Mouse (Mus musculus) lung, postnatal 0 days (tissue): Measurements from ENCODE around the gene Ache. TPM values are rescaled to one million over a fixed set of nuclear protein-coding genes. Genes with fewer than 3 reads are reported as not detected.
A peak's percentile ranks its signal among the peaks of the same experiment; 100 is the strongest.

Experiments
- ATAC-seq: fragments of 200-750 bp; cut with Nextera tagmentation; 2 replicates; pipeline ENCODE4 v1.8.0; 2017; ENCODE audit warnings: moderate library complexity
- DNase-seq: peaks from one replicate; pipeline ENCODE4 v3.0.0-alpha.2; 2016; ENCODE audit warnings: low spot score
- H3K27ac ChIP-seq: fragments of 300-500 bp; sonication (generic); 2 replicates; pipeline ENCODE4 v1.5.1; 2014; ENCODE audit warnings: antibody characterized with exemption, mild to moderate bottlenecking, low read length, mixed read lengths
- H3K27me3 ChIP-seq: fragments of 300-500 bp; sonication (generic); replicated peaks from 2 replicates; pipeline ENCODE4 v1.6.1; 2014; ENCODE audit warnings: low read length, mixed read lengths; ENCODE audit not compliant: insufficient read depth
- H3K36me3 ChIP-seq: fragments of 300-500 bp; sonication (generic); 2 replicates; pipeline ENCODE4 v1.6.1; 2014; ENCODE audit warnings: low read length, mixed read lengths; ENCODE audit not compliant: insufficient read depth
- H3K4me1 ChIP-seq: fragments of 300-500 bp; sonication (generic); 2 replicates; pipeline ENCODE4 v1.6.1; 2014; ENCODE audit warnings: antibody characterized with exemption, low read depth, low read length, mixed read lengths; ENCODE audit not compliant: insufficient read depth
- H3K4me2 ChIP-seq: fragments of 300-500 bp; sonication (generic); replicated peaks from 2 replicates; pipeline ENCODE4 v1.6.1; 2014; ENCODE audit warnings: low read depth, mild to moderate bottlenecking, low read length, moderate library complexity, mixed read lengths
- H3K4me3 ChIP-seq: fragments of 300-500 bp; sonication (generic); 2 replicates; pipeline ENCODE4 v1.5.1; 2014; ENCODE audit warnings: low read depth, low read length
- H3K9ac ChIP-seq: fragments of 300-500 bp; sonication (generic); replicated peaks from 2 replicates; pipeline ENCODE4 v1.6.1; 2014; ENCODE audit warnings: low read depth, mild to moderate bottlenecking
- H3K9me3 ChIP-seq: fragments of 300-500 bp; sonication (generic); 2 replicates; pipeline ENCODE4 v1.6.1; 2016; ENCODE audit warnings: low read length, mixed read lengths
- CTCF ChIP-seq: IDR thresholded peaks from 2 replicates; pipeline ENCODE4 v1.5.1; 2016; ENCODE audit warnings: antibody characterized with exemption, mild to moderate bottlenecking
- EP300 ChIP-seq: IDR thresholded peaks from 2 replicates; pipeline ENCODE4 v1.6.1; 2016; ENCODE audit warnings: antibody characterized with exemption, mild to moderate bottlenecking, control low read depth
- WGBS: fragments of 180-500 bp; shearing (Covaris S2); extraction: QIAGEN DNeasy Blood & Tissue Kit; methylation state at CpG from one replicate; pipeline ENCODE4 v1.1.7; 2014; 5-methylcytosine and 5-hydroxymethylcytosine counted together
- polyA plus RNA-seq: library from polyadenylated mRNA; unstranded; fragments of >200 nt; fragmentation: Nextera tagmentation; extraction: Ambion mirVana; gene quantifications from 2 replicates; pipeline ENCODE4 v1.2.1, GENCODE M21; 2015

Ache gene
- polyA plus RNA-seq, 1 experiment from 2014 or later, result 0.92 TPM

GRCm38 (mm10) chr5:137295712-137296111, 8.4 kb downstream of the Ache start:
- ATAC-seq (no peak), DNase-seq (no peak)
- Histone ChIP-seq H3K4me2 (no peak overlapping the region), H3K27ac (no peak overlapping the region), H3K36me3 (peaks cover 46% of the 10 kb centered on the region), H3K9me3 (no peaks in the 10 kb centered on the region), H3K27me3 (no peaks in the 10 kb centered on the region), H3K4me1 (peaks cover 5% of the 10 kb centered on the region), H3K4me3 (no peak overlapping the region), H3K9ac (no peak overlapping the region)
- WGBS, result 93% methylated on average over 15 of the region's 15 CpGs
- TF ChIP-seq EP300 (no peak), CTCF (no peak)

- Histone ChIP-seq H3K27ac (no peak overlapping the region), H3K4me2 (no peak overlapping the region), H3K4me1 (peaks cover 5% of the 10 kb centered on the region), H3K36me3 (peaks cover 58% of the 10 kb centered on the region), H3K27me3 (no peaks in the 10 kb centered on the region), H3K9ac (no peak overlapping the region), H3K9me3 (no peaks in the 10 kb centered on the region), H3K4me3 (no peak overlapping the region)
- ATAC-seq (no peak), DNase-seq (no peak)
- TF ChIP-seq CTCF (no peak), EP300 (no peak)
- WGBS, result 86% methylated on average over 14 of the region's 14 CpGs
Measured at GRCm38 (mm10) chr5:137297126-137297525, 9.8 kb downstream of the Ache start.

DNA sequence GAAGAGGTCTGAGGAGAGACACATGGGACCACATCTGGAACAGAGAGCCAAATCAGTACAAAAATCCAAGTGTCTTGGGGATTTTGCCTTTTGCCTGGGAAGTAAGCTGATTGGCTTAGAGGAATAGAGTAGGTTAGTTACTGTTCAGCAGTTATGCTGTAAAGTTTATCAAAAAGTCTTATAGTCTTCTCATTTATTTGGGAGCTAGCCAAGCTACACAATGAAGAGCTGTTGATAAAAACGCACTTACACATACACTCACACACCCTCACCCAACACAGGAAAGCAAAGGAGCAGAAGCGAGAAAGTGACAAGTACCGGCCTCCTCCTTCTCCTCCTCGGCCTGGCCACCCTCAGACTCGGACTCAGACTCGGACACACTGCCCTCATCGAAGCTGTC, 11.9 kb downstream of the Ache start:
- Histone ChIP-seq H3K9ac (no peak overlapping the region), H3K4me1 (peaks cover 5% of the 10 kb centered on the region), H3K9me3 (no peaks in the 10 kb centered on the region), H3K4me2 (no peak overlapping the region), H3K27ac (no peak overlapping the region), H3K4me3 (no peak overlapping the region), H3K36me3 (peaks cover 60% of the 10 kb centered on the region), H3K27me3 (no peaks in the 10 kb centered on the region)
- WGBS, result 69% methylated on average over 7 of the region's 7 CpGs
- DNase-seq (no peak), ATAC-seq (no peak)
- TF ChIP-seq EP300, result no peak
- TF ChIP-seq CTCF, result no peak

DNA sequence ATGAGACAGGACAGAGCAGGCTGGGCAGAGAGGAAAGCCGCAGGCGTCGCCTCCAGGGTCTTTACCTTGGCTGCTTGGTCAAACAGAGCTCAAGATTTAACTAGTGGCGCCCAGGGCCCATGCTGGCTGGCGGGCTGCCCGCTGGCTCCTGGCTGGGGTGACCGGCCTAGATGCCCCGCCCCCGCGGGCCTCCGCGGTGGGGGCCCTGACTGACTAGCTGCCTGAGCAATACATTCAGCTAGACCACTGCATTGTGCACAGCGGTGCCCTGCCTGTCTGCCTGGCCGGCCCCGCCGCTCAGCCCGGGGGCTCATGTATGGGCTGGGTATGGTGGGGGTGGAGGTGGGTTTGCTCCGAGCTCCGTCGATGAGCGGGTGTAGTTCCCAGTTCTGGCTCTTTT, 13.9 kb downstream of the Ache start:
- H3K4me1 ChIP-seq, result peaks cover 14% of the 10 kb centered on the region; the same call in 1 of the 2 replicates
- no peaks in the 10 kb centered on the region for H3K9me3 ChIP-seq
- no peaks in the 10 kb centered on the region for H3K27me3 ChIP-seq
- H3K4me2 ChIP-seq, result no peak overlapping the region
- TF ChIP-seq EP300 (no peak), CTCF (no peak)
- DNase-seq (no peak), ATAC-seq (peak; percentile 36; the same call in 1 of the 2 replicates)
- peaks cover 56% of the 10 kb centered on the region for H3K36me3 ChIP-seq
- H3K27ac ChIP-seq, result no peak overlapping the region
- no peak overlapping the region for H3K9ac ChIP-seq
- no peak overlapping the region for H3K4me3 ChIP-seq
- 61% methylated on average over 20 of the region's 21 CpGs for WGBS

GRCm38 (mm10) chr5:137303609-137304008, 16.3 kb downstream of the Ache start:
- no peak for DNase-seq

DNA sequence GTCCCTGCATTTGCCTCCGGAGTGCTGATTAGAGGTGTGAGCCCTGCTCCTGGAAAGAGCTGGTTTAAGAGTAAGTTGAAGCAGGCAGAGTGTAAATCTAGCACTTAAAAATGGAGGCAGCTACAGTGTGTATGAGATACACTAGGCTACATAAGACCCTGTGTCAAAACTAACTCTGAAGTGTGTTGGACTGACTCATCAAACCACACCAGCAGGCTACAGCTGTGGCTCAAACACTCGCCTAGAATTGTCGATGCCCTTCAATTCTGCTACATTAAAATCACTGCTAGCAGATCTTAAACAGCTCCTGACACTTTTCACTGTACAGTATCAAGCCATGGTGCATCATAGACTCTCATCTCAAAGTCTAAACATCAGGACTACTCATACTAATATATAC, 16.8 kb downstream of the Ache start:
- 60% methylated on average over 3 of the region's 3 CpGs for WGBS
- H3K9ac ChIP-seq, result no peak overlapping the region
- TF ChIP-seq EP300, result no peak
- TF ChIP-seq CTCF, result no peak

More at GRCm38 (mm10) chr5:137303609-137304008, 16.3 kb downstream of the Ache start:
- H3K36me3 ChIP-seq, result peaks cover 34% of the 10 kb centered on the region
- H3K4me1 ChIP-seq, result peaks cover 16% of the 10 kb centered on the region; the same call in 1 of the 2 replicates
- no peak overlapping the region for H3K4me3 ChIP-seq
- no peak for TF ChIP-seq EP300
- no peak for TF ChIP-seq CTCF
- no peaks in the 10 kb centered on the region for H3K9me3 ChIP-seq
- H3K27ac ChIP-seq, result no peak overlapping the region
- ATAC-seq, result no peak
- no peak overlapping the region for H3K4me2 ChIP-seq
- H3K27me3 ChIP-seq, result no peaks in the 10 kb centered on the region
- no peak overlapping the region for H3K9ac ChIP-seq
- WGBS, result 45% methylated on average over 4 of the region's 4 CpGs

DNA sequence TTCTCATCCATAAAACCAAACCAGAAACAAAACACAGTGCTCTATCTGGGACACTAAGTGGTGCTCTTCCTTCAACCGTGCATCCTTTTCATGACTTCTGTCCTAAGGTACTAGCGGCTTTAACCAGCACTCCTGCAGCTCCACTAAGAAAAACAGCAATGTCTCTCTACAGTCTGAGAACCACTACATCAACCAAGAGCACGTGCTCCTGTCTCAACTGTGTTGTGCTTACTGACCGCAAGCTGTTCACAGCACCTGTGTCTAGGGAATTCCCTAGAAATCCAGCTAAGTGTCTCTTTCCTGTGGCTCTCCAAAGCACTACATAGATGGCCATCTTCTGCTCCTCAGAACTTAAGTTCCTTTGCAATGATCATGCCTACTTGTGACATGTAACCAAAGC, 17.5 kb downstream of the Ache start:
- WGBS, result 46% methylated on average over 4 of the region's 4 CpGs
- Histone ChIP-seq H3K9ac (no peak overlapping the region), H3K4me2 (no peak overlapping the region), H3K27ac (no peak overlapping the region), H3K4me3 (no peak overlapping the region), H3K4me1 (peaks cover 16% of the 10 kb centered on the region; the same call in 1 of the 2 replicates), H3K9me3 (no peaks in the 10 kb centered on the region), H3K27me3 (no peaks in the 10 kb centered on the region), H3K36me3 (peaks cover 27% of the 10 kb centered on the region)
- TF ChIP-seq CTCF, result no peak
- ATAC-seq, result no peak
- no peak for DNase-seq

More for the DNA sequence above, 16.8 kb downstream of the Ache start:
- Histone ChIP-seq H3K9me3 (no peaks in the 10 kb centered on the region), H3K4me1 (peaks cover 16% of the 10 kb centered on the region; the same call in 1 of the 2 replicates), H3K36me3 (peaks cover 30% of the 10 kb centered on the region), H3K27me3 (no peaks in the 10 kb centered on the region), H3K4me3 (no peak overlapping the region), H3K4me2 (no peak overlapping the region), H3K27ac (no peak overlapping the region)
- ATAC-seq (no peak), DNase-seq (no peak)
